Mouse (Mus musculus) A20 (cell line): ENCODE data around the gene Cuedc1.

ENCODE experiments used
- DNase-seq: peaks from one replicate; pipeline ENCODE4 v3.0.0-alpha.2; 2011; ENCODE audit warnings: low read depth, low spot score

The Cuedc1 gene

GRCm38 (mm10) chr11:88118817-88119642, 21.2 kb downstream of the Cuedc1 start:
- DNase-seq: no peak

GRCm38 (mm10) chr11:88122545-88122944, 24.7 kb downstream of the Cuedc1 start:
- DNase-seq: no peak

GRCm38 (mm10) chr11:88123021-88123420, 25.2 kb downstream of the Cuedc1 start:
- no peak for DNase-seq

- no peak for DNase-seq
Observed at GRCm38 (mm10) chr11:88123731-88124130, 25.9 kb downstream of the Cuedc1 start.

- DNase-seq: no peak
Observed at GRCm38 (mm10) chr11:88125483-88125882, 27.6 kb downstream of the Cuedc1 start.

GRCm38 (mm10) chr11:88126306-88126793, 28.5 kb downstream of the Cuedc1 start:
- DNase-seq: no peak

- DNase-seq: no peak
Observed at GRCm38 (mm10) chr11:88128461-88128860, 30.6 kb downstream of the Cuedc1 start.

- peak; percentile 70 for DNase-seq
Observed at GRCm38 (mm10) chr11:88129281-88129680, 31.4 kb downstream of the Cuedc1 start.

GRCm38 (mm10) chr11:88129935-88130334, 32.1 kb downstream of the Cuedc1 start:
- no peak for DNase-seq

GRCm38 (mm10) chr11:88131847-88132246, 34.0 kb downstream of the Cuedc1 start:
- DNase-seq: no peak

- no peak for DNase-seq
Observed at GRCm38 (mm10) chr11:88135218-88135617, 37.4 kb downstream of the Cuedc1 start.

- no peak for DNase-seq
Observed at GRCm38 (mm10) chr11:88137814-88138425, 40.1 kb downstream of the Cuedc1 start.

GRCm38 (mm10) chr11:88139256-88139861, 41.5 kb downstream of the Cuedc1 start:
- no peak for DNase-seq

GRCm38 (mm10) chr11:88140066-88141060, 42.5 kb downstream of the Cuedc1 start:
- peak; percentile 74 for DNase-seq

- no peak for DNase-seq
Observed at GRCm38 (mm10) chr11:88142362-88142761, 44.5 kb downstream of the Cuedc1 start.

GRCm38 (mm10) chr11:88144100-88144499, 46.2 kb downstream of the Cuedc1 start:
- no peak for DNase-seq

GRCm38 (mm10) chr11:88145214-88146006, 47.6 kb downstream of the Cuedc1 start:
- peak; percentile 38 for DNase-seq

- no peak for DNase-seq
Observed at GRCm38 (mm10) chr11:88146264-88147060, 48.6 kb downstream of the Cuedc1 start.

GRCm38 (mm10) chr11:88147388-88147787, 49.5 kb downstream of the Cuedc1 start:
- no peak for DNase-seq
